Mouse (Mus musculus) monocyte, adult 5-6 weeks (primary cell): ENCODE results near the gene Gpr135. TPM values are rescaled to one million over a fixed set of nuclear protein-coding genes. Genes with fewer than 3 reads are reported as not detected.
"Not testable (repeated sequence)": the region's sequence is repeated elsewhere in the genome, so short reads cannot be mapped to it uniquely, and the experiment has no call there.

Experiments used
- ATAC-seq: fragments of 153-309, 156-312 bp; replicated peaks from 2 replicates; pipeline ENCODE4 v1.8.0; 2017; ENCODE audit warnings: mild to moderate bottlenecking; ENCODE audit not compliant: low TSS enrichment, insufficient number of reproducible peaks, severe bottlenecking, poor library complexity, low FRiP score
- total RNA-seq: library from RNA; stranded (forward); fragments of 200-1000, 200-491, 200-594 nt; gene quantifications from 3 replicates; pipeline ENCODE4 v1.2.3, GENCODE M21; 2017

Gpr135 gene
- total RNA-seq, 1 experiment from 2014 or later: not detected

DNA sequence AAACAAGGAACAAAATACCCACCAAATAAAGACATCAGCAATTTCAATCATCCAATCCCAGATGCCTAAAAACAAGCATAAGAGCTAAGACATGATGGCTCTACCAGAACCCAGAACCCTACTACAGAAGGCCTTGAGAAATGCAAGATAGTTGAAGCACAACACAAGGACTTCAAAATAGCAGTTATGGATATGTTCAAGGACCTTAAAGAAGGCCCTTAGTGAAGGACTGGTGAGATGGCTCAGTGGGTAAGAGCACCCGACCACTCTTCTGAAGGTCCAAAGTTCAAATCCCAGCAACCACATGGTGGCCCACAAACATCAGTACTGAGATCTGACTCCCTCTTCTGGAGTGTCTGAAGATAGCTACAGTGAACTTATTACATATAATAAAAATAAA, 13.1 kb downstream of the Gpr135 start:
- no peak for ATAC-seq

DNA sequence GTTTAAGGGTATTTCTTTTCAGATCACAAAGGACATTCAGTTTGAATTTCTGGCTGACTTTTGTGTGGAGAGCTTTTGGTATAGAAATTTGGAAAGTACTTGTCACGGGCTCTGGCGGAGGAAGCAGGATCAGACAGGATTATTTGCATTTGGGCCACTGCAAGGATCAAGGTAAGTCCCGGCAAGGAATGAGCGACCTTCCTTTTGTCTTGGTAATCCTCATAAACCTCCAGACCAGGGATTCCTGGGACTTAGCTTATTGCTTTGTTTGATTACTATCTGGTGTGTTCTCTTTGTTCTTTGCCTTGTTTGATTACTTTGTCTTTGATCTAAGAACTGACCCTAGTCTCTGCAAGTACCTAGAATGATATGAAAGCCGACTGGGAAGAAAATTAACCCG, 17.1 kb downstream of the Gpr135 start:
- ATAC-seq: no peak

DNA sequence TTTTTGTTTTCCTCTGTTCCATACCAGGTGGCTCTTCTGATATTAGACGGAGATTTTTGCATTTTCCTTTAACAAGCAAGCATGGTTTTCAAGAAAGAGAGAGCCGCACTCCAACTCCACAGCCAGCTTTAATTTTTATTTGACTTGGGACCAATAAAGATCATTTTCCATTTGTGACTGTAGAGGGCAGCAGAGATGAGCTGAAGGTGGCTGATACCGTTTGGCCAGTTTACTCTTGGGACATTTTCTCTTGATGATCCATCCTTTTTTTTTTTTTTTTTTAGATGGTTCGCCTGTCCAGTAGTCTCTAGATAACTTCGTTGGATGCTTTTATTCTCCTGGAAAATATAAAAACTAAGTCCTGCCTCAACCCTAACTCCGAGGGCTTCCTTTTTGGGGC, 17.6 kb downstream of the Gpr135 start:
- ATAC-seq: no peak

DNA sequence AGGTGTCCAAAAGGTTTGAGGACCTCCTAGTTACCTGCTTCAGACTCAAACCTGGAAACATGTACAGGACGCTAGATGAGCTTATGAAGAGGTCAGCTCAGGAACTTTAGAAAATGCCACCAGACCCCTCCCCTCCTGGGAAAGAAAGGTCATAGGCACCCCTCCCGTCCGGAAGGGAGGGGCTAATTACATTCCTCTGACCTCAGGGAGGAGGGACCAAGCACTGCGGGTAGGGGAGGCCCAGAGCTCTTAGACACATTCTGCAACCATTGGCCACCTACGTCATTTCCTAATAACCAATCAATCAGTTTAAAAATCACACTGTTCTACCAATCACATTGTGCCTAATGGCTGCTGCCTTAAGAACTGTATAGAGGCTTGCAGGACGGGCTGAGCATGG, 18.4 kb downstream of the Gpr135 start:
- no peak for ATAC-seq

DNA sequence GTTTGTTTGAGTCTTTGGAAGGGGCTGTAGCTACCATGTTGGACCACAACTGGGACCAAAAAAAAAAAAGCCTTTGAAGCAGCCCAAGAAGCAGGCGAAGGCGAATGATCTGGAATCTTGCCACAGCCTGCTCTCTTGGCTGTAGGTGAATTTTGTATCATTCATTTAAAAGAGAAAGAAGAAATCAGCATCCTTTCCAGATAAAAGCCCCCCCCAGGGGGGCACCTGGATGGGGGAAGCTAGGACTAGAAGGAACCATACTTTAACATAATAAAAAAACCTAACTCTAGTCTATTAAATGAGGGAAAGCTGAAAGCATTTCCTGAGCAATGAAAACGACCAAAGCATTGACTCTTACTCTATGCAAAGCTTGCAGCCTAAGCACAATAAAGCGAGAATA, 20.1 kb downstream of the Gpr135 start:
- no peak for ATAC-seq

DNA sequence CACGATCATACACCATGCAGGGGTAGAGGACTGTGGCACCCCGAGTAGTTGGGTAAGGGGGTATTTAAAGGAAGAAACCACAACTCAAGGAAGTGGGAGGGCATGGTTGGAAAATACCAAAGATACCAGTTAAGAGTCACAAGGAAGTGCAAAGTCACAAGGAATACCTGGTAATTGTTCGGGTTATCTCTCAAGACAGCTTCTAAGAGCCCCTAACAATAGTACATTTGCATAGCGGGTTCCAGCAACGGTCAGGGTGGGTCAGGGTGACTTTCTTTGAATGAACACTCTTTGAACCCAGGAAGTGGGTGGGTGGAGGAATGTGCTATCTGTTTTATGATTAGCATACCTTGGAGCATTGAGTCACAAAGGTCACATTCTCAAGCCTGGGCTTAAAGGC, 20.8 kb downstream of the Gpr135 start:
- not testable (repeated sequence) for ATAC-seq

DNA sequence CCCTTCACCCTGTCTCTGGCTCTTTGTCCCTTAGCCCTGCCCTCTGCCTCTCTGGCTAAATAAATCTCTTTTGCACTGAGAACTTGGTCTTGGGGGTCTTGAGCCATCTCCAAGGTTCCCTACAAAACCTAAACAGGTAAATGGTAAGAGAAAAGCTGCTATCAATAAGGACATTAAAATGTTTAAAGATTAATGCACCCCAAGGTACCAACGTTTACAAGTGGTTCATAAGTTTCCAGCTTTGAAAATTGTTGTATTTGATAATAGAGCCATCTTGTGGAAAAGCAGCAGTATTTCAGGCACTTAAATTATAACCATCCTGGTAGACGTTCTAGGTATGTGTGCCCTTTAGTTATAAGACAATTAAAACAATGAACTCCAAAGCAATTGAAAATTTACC, 23.4 kb downstream of the Gpr135 start:
- ATAC-seq: no peak

DNA sequence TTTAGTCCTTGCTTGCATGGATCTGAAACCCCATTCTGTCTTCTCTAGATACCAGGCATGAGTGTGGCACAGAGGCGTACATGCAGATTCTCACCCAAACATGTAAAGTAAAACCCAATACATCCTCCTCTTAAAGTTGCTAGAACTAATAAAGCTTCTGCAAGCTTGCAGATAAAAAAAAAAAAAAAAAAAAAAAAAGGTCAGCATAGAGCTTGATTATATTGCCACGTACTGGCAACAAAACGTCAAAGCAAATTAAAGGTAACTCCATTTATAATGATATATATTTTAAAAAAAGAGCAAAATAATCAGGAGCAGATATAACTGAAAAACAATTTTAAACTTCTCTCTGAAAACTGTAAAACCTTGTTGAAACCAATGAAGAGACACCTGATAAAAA, 29.7 kb downstream of the Gpr135 start:
- ATAC-seq: no peak

DNA sequence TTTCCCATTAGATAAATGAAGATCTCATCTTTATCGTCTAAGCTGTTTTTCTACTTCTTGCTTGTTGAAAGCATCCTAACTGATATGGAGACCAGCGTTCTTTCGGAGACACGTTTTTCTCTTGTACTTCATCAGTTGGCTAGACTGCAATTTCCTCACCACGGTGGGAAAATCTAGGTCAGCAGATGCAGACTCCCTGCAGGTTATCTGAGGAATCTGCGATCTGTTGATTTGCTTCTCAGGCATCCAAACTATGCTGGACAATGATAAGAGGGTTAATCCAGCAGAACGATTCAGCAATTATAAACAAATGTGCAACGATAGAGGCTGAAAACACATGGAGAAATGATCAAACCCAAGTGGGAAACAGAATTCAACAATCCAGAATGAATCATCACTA, 31.4 kb downstream of the Gpr135 start:
- no peak for ATAC-seq

DNA sequence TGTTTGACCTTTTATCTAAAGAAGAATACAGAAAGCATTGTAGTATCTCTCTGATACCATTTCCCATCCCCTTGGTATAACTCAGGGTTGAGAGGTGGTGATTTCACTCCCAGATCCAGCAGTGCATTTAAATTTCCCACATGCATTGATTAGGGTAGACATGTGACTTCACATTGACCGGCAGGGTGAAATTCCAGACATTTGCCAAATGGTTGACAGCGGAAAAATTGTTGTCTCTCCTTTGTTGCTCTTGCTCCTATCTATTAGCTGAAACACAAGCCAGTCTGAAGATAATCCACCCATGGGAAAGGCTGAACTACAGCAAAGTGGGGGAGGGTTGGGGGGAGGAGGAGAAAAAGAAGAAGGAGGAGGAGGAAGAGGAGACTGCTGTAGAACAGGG, 32.1 kb downstream of the Gpr135 start:
- ATAC-seq: no peak

DNA sequence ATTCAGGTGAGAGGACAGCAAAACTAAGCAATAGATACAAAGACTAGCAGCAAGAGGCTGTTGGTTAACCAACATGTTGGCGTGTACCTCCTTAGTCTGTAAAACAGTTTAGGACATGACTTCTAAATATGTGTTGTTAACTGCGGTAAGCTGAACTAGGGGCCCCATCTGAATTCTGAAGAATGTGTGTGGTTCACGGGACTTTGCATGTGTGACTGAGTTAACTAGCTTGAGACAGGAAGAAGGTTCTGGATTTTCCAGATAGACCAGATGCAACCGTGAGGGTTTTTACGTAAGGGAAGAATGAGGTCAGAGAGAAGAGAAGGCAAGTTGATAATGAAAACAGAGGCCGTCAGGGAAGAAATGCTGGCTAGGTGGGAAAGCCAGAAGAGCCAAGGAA, 33.9 kb downstream of the Gpr135 start:
- no peak for ATAC-seq

DNA sequence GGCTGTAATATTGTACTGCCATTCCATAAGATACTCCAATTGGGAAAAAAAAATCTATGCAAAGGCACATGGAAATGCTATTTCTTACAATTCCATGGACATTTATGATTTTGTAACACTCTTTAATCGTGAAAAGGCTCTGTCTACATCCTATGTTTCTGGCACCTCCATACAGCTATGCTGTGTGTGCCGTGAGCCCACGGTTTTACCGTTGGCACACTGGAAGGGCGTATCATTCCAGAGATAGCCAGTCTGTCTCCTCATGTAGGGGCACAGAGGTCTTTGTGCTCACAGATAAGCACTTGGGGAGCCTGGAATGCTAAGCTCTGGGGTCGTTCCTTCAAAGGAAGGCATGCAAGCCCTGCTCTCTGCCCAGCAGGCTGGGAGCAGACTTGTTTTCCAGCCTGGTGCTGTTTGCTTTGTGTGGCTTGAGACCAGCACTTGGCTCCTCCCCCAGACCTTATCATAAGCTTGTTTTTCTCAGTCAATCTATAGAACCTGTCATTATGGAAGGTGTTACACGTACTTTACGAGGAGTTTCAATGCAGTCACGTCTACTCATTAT, 34.7 kb downstream of the Gpr135 start:
- ATAC-seq: no peak

DNA sequence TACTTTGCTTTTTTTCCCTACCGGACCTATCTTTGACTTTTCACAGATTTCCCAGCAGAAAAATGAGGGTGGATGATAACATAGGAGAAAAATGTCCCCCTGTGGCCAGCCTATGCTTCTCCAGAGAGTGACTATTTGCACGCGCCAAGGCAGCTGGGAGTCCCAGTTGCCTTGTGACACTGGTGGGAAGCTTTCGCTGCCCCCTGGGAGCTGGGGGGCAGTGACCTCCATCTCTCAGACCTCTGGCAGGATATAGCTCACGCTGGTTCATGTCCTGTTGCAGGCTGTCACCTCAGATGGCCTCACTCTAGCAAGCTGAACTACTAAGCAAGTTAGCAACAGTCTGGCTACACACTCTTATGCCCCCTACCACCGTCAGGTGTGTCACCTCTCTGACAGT, 39.1 kb downstream of the Gpr135 start:
- ATAC-seq: no peak

DNA sequence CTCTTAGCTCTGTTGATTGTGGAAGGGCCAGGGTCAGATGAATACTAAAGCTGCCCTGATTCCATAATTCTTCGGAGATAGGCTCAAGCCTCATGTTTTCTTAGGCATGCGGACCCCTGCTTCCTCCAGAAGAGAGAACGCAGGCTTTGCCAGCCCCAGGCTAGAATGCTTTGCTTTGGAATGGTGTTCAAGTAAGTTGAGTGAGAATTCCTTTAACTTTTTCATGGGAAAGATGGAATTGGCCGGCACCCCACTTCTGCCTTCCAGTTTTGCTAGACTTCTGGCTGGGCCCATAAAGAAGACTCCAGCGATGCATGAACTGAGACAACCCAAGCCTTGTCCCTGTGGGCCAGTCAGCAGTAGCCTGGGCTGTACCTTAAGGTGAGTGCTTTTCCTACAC, 39.8 kb downstream of the Gpr135 start:
- no peak for ATAC-seq

DNA sequence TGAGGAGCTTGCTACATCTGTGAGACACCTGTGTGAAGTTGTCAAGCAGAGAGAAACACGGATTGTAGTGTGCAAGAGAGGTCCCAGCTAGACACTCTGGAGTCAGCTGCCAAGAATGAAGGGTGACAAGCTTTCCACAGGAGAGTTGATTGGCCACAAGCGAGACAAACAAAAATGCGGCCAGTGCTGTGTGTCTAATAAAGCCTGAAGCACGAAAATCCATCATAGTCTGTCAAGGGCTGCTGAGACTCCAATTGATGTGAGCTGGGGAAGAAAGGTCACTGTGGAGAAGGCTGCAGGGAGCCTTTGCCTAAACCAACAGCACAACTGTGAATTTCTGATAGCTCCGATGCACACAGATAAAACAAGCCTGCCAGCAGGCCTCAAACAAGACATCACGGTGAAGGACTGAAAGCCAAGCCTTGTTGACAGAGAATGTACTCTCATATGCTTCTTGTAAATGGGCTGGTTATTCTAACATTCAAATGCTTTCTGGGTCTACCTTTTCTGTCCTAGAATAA, 45.6 kb downstream of the Gpr135 start:
- ATAC-seq: no peak

DNA sequence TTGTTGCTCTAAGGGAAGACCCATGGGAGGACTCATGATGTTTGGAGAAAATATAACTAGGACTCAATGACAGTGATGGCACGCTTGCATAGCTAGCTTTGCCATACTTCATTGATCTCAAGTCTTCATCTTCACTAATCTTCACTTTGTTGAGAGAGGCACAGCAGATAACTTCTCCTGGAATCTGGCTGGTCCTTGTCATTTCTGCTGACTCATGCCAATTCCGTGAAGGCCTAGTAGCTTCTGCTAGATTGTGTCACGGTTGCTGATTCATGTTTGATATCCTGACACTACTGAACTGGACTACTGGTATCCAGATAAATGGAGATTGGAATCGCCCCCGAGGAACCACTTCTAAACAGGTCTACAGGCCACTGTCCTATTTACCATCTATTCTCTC, 47.4 kb downstream of the Gpr135 start:
- no peak for ATAC-seq

DNA sequence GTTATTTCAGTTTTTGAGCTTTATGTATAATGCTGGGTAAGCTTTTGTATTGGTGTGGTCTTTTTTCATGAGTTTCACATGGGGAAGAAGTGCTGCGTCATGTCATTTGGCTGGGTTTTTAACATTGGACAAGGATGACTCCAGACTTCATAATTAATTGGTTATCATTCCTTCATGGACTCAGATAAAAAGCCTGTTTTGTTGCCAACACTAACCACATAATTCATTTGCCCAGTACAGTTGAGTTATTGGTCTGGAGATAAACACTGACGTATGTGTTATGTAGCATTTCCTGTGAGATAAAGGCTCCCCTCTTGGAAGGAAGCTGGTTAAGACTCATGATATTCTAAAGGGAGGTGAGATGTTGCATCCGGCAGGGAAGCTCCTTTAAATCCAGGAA, 48.1 kb downstream of the Gpr135 start:
- no peak for ATAC-seq

DNA sequence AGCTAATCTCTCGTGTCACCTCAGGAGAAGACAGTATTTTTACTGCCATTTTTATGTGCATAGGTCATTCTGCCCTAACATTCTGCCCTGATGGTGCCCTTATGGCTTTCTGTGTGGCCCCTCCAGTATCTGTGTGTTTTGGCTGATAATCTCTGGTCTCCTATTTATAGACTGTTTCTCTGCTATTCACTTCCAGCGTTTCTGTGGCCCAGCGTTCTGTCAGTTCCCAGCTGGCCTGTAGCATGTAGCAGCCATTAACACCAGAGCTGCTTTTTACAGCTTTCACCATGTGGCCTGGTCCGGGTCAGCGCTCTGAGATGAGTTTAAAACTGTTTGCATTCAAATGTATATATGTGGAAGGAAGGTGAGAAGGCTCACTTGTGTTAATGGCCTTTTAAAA, 49.4 kb downstream of the Gpr135 start:
- no peak for ATAC-seq

DNA sequence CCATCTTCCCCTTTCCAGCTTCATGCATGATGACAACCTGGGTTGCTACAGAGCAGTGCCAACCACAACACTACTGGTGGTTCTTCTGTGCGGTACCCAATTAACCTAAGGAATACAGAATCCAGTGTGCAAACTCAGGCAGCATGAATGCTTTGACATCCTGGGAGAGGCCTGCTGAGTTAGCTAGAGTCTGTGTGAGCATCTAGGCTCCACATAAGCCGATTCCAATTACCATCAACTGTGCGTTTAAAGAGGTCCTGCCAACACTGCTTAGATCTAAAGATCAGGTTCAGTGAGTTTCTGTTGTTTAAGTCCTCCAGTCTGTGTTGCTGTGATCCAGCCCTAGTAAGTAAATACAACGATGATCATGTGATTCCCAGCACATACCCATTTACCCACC, 50.6 kb downstream of the Gpr135 start:
- ATAC-seq: no peak
